23 mouse cellular contexts compared by ENCODE assay signal in the genomic region with DNA sequence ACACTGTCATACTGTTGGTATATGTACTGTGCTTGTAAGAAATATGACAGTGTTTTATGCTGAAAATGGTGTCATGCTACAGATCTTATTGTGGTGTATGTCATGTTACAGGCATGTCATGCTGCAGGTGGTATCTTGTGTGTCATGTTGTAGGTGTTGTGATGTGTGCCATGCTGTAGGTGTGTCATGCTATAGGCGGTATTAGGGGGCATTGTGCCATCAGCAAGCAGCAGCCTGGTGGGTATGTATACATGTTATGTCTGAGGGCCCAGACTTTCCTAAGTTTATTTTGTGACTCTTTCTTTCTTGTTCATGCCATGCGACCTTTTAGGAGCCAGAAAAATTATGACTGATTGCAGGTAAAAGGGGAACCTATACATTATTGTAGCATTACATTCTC.
A peak's percentile ranks its signal among the peaks of the same experiment; 100 is the strongest.
DNase-seq lines count a peak whose midpoint lies in the region; ATAC-seq lines count a peak whose summit lies in the region.
"Had no signal": no experiment of that assay in that cellular context is flagged by ENCODE, and none has a peak within 500 bp of the region (broad histone marks: within the 10 kb centered on the region; RNA-seq: fewer than 3 reads in every experiment).

No protein-coding gene starts in this region.

- no peak overlapping the region for H3K9ac ChIP-seq in embryonic facial prominence, embryonic 11.5 days (replicated peaks; ENCODE audit: low read length)
- H3K9ac ChIP-seq in lung, embryonic 15.5 days: no peak overlapping the region
- H3K9ac ChIP-seq: embryonic facial prominence, embryonic 12.5 days; forebrain, embryonic 13.5 days; forebrain, embryonic 15.5 days; forebrain, postnatal 0 days had no signal

- no peak for DNase-seq in embryonic facial prominence, embryonic 11.5 days (ENCODE audit: low spot score)
- no peak for DNase-seq in embryonic facial prominence, embryonic 10.5 days (ENCODE audit: low spot score)
- no peak for DNase-seq in lung, adult 18-20 months
- DNase-seq: adrenal gland, adult 8-10 months; adrenal gland, postnatal 14 days; adrenal gland, postnatal 36 days; B cell, adult 2 months; cerebellum, adult 11-12 months; cerebellum, adult 2 months; cerebellum, adult 9-10 months; cerebellum, postnatal 10 days; cerebellum, postnatal 25 days; forebrain, postnatal 0 days had no signal

- no peaks in the 10 kb centered on the region for H3K9me3 ChIP-seq in embryonic facial prominence, embryonic 11.5 days (replicated peaks; ENCODE audit: control insufficient read depth, low read length)
- no peaks in the 10 kb centered on the region for H3K9me3 ChIP-seq in embryonic facial prominence, embryonic 10.5 days
- H3K9me3 ChIP-seq in lung, embryonic 15.5 days: no peaks in the 10 kb centered on the region
- no peaks in the 10 kb centered on the region for H3K9me3 ChIP-seq in megakaryocyte, embryonic 14.5 days
- H3K9me3 ChIP-seq: embryonic facial prominence, embryonic 12.5 days; forebrain, embryonic 13.5 days; forebrain, embryonic 15.5 days had no signal

- H3K27me3 ChIP-seq in embryonic facial prominence, embryonic 11.5 days (ENCODE audit: control insufficient read depth, insufficient read depth, low read length): no peaks in the 10 kb centered on the region
- H3K27me3 ChIP-seq in embryonic facial prominence, embryonic 10.5 days (replicated peaks; ENCODE audit: low read depth, poor library complexity, severe bottlenecking): no peaks in the 10 kb centered on the region
- no peaks in the 10 kb centered on the region for H3K27me3 ChIP-seq in lung, embryonic 15.5 days
- H3K27me3 ChIP-seq in megakaryocyte, embryonic 14.5 days (replicated peaks): no peaks in the 10 kb centered on the region
- H3K27me3 ChIP-seq: embryonic facial prominence, embryonic 12.5 days; forebrain, embryonic 13.5 days; forebrain, embryonic 15.5 days; Patski had no signal

- no peaks in the 10 kb centered on the region for H3K36me3 ChIP-seq in embryonic facial prominence, embryonic 11.5 days (replicated peaks; ENCODE audit: control insufficient read depth, insufficient read depth, low read depth, low read length)
- H3K36me3 ChIP-seq in embryonic facial prominence, embryonic 10.5 days (replicated peaks): no peaks in the 10 kb centered on the region
- H3K36me3 ChIP-seq in lung, embryonic 15.5 days: no peaks in the 10 kb centered on the region
- no peaks in the 10 kb centered on the region for H3K36me3 ChIP-seq in megakaryocyte, embryonic 14.5 days (replicated peaks; ENCODE audit: low read length)
- H3K36me3 ChIP-seq: embryonic facial prominence, embryonic 12.5 days; forebrain, embryonic 15.5 days; G1E had no signal

- H3K4me3 ChIP-seq in embryonic facial prominence, embryonic 11.5 days (ENCODE audit: low read depth, low read length): no peak overlapping the region
- H3K4me3 ChIP-seq in embryonic facial prominence, embryonic 10.5 days: no peak overlapping the region
- H3K4me3 ChIP-seq in lung, embryonic 15.5 days: no peak overlapping the region
- H3K4me3 ChIP-seq in megakaryocyte, embryonic 14.5 days (replicated peaks): peak overlapping the region; percentile 34
- H3K4me3 ChIP-seq: embryonic facial prominence, embryonic 12.5 days; forebrain, embryonic 13.5 days; forebrain, embryonic 15.5 days had no signal

- H3K27ac ChIP-seq in embryonic facial prominence, embryonic 11.5 days (replicated peaks; ENCODE audit: low read depth, low read length): no peak overlapping the region
- H3K27ac ChIP-seq in embryonic facial prominence, embryonic 10.5 days (replicated peaks): no peak overlapping the region
- H3K27ac ChIP-seq in lung, embryonic 15.5 days: peak overlapping the region; percentile 57
- H3K27ac ChIP-seq: embryonic facial prominence, embryonic 12.5 days; forebrain, embryonic 13.5 days; forebrain, embryonic 15.5 days had no signal

- ATAC-seq in embryonic facial prominence, embryonic 11.5 days (replicated peaks; ENCODE audit: insufficient number of reproducible peaks, low FRiP score, low TSS enrichment, low read depth): peak; percentile 62; the same call in 1 of the 2 replicates
- no peak for ATAC-seq in lung, embryonic 15.5 days (ENCODE audit: borderline replicate concordance, extremely low read depth, low FRiP score, low TSS enrichment)
- no peak for ATAC-seq in megakaryocyte, adult 5-6 weeks (ENCODE audit: poor library complexity, severe bottlenecking)
- ATAC-seq: activated CD4-positive, CD25-positive, alpha-beta regulatory T cell, adult 4 months; CD4-positive, CD25-positive, alpha-beta regulatory T cell, adult 4 months; forebrain, embryonic 13.5 days; forebrain, embryonic 15.5 days; forebrain, postnatal 0 days; Patski had no signal

- 77% methylated on average over 2 of the region's 2 CpGs for WGBS in embryonic facial prominence, embryonic 11.5 days
- WGBS in embryonic facial prominence, embryonic 10.5 days: 91% methylated on average over 2 of the region's 2 CpGs
- WGBS in lung, embryonic 15.5 days: 83% methylated on average over 2 of the region's 2 CpGs

- no peaks in the 10 kb centered on the region for H3K4me1 ChIP-seq in embryonic facial prominence, embryonic 11.5 days (ENCODE audit: control insufficient read depth, insufficient read depth, low read length)
- peaks cover 4% of the 10 kb centered on the region for H3K4me1 ChIP-seq in embryonic facial prominence, embryonic 10.5 days
- peaks cover 17% of the 10 kb centered on the region for H3K4me1 ChIP-seq in lung, embryonic 15.5 days
- peaks cover 11% of the 10 kb centered on the region for H3K4me1 ChIP-seq in megakaryocyte, embryonic 14.5 days
- H3K4me1 ChIP-seq: embryonic facial prominence, embryonic 12.5 days; forebrain, embryonic 13.5 days; forebrain, embryonic 15.5 days had no signal

- no peak overlapping the region for H3K4me2 ChIP-seq in embryonic facial prominence, embryonic 11.5 days (ENCODE audit: low read depth, low read length)
- H3K4me2 ChIP-seq in lung, embryonic 15.5 days: no peak overlapping the region
- H3K4me2 ChIP-seq: embryonic facial prominence, embryonic 12.5 days; forebrain, embryonic 13.5 days; forebrain, embryonic 15.5 days had no signal
